Mouse (Mus musculus): ENCODE results near the gene H2afx.

DNA sequence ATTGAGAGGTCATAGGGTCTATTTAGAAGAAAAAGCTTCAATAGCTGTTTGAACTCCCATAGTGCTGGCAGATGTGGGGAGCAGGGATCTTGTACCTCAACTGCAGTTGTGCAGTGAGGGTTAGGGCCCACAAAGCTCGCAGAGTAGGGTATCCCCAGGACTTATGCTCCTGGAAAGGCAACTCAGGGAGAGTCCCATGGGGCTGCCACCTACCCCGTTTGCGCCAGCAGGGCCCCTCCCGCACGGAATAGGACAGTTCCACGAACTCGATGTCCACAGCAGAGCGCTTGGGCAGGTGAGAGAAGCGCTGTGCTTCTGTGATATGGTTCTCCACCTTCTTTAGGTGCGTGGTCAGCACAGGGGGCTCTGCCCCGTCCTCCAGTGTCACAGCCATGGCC lies 47.5 kb upstream of the H2afx start:
- no peak for TF ChIP-seq EP300 (optimal IDR thresholded peaks at IDR 0.05)
- no peak for TF ChIP-seq CTCF (IDR thresholded peaks at IDR 0.05; ENCODE audit: low read depth)

All from stomach, postnatal 0 days (tissue).